Mouse (Mus musculus): ENCODE results near the gene Rab11fip3. TPM values are rescaled to one million over a fixed set of nuclear protein-coding genes. Genes with fewer than 3 reads are reported as not detected.

Gene Rab11fip3
- total and polyA plus RNA-seq, 2 experiments from 2014 or later, result 16.6 to 34.7 TPM

- H3K4me3 ChIP-seq (ENCODE audit: low read length), result no peak overlapping the region
- H3K9ac ChIP-seq (replicated peaks; ENCODE audit: low read length), result no peak overlapping the region
- no peaks in the 10 kb centered on the region for H3K9me3 ChIP-seq (ENCODE audit: low read length)
- H3K36me3 ChIP-seq (ENCODE audit: insufficient read depth, low read length), result no peaks in the 10 kb centered on the region
- ATAC-seq (no peak), DNase-seq (ENCODE audit: low spot score) (no peak)
- TF ChIP-seq CTCF (IDR thresholded peaks at IDR 0.05; ENCODE audit: low read depth), result no peak
- H3K4me2 ChIP-seq (ENCODE audit: low read depth, low read length), result no peak overlapping the region
- 80% methylated on average over 4 of the region's 4 CpGs for whole genome bisulfite sequencing
- H3K27me3 ChIP-seq (ENCODE audit: insufficient read depth, low read length), result no peaks in the 10 kb centered on the region
- no peaks in the 10 kb centered on the region for H3K4me1 ChIP-seq (ENCODE audit: insufficient read depth, low read length)
- no peak overlapping the region for H3K27ac ChIP-seq
Measured at GRCm38 (mm10) chr17:25970954-25971707, 98.2 kb downstream of the Rab11fip3 start.

GRCm38 (mm10) chr17:25970448-25970847, 98.9 kb downstream of the Rab11fip3 start:
- Histone ChIP-seq H3K27ac (no peak overlapping the region), H3K9me3 (ENCODE audit: low read length) (no peaks in the 10 kb centered on the region), H3K27me3 (ENCODE audit: insufficient read depth, low read length) (no peaks in the 10 kb centered on the region), H3K36me3 (ENCODE audit: insufficient read depth, low read length) (no peaks in the 10 kb centered on the region), H3K4me2 (ENCODE audit: low read depth, low read length) (no peak overlapping the region), H3K4me1 (ENCODE audit: insufficient read depth, low read length) (no peaks in the 10 kb centered on the region), H3K9ac (replicated peaks; ENCODE audit: low read length) (no peak overlapping the region), H3K4me3 (ENCODE audit: low read length) (no peak overlapping the region)
- DNase-seq (ENCODE audit: low spot score), result peak; percentile 68
- TF ChIP-seq CTCF (IDR thresholded peaks at IDR 0.05; ENCODE audit: low read depth), result peak; percentile 35
- 71% methylated on average over 9 of the region's 9 CpGs for WGBS
- 0 out of 2 replicates have a peak, but pooled peaks have one; percentile 40 for ATAC-seq

GRCm38 (mm10) chr17:25968176-25968575, 101.2 kb downstream of the Rab11fip3 start:
- no peaks in the 10 kb centered on the region for H3K27me3 ChIP-seq (ENCODE audit: insufficient read depth, low read length)
- no peak overlapping the region for H3K4me2 ChIP-seq (ENCODE audit: low read depth, low read length)
- no peak overlapping the region for H3K4me3 ChIP-seq (ENCODE audit: low read length)
- H3K36me3 ChIP-seq (ENCODE audit: insufficient read depth, low read length), result no peaks in the 10 kb centered on the region
- H3K9ac ChIP-seq (replicated peaks; ENCODE audit: low read length), result no peak overlapping the region
- DNase-seq (ENCODE audit: low spot score) (no peak), ATAC-seq (no peak)
- TF ChIP-seq CTCF (IDR thresholded peaks at IDR 0.05; ENCODE audit: low read depth), result no peak
- no peaks in the 10 kb centered on the region for H3K4me1 ChIP-seq (ENCODE audit: insufficient read depth, low read length)
- H3K9me3 ChIP-seq (ENCODE audit: low read length), result no peaks in the 10 kb centered on the region
- 71% methylated on average over 1 of the region's 1 CpGs for WGBS
- 0 out of 2 replicates have a peak overlapping the region, but pooled peaks have one; percentile 4 for H3K27ac ChIP-seq

GRCm38 (mm10) chr17:25967652-25968051, 101.7 kb downstream of the Rab11fip3 start:
- Histone ChIP-seq H3K4me3 (ENCODE audit: low read length) (no peak overlapping the region), H3K36me3 (ENCODE audit: insufficient read depth, low read length) (no peaks in the 10 kb centered on the region), H3K27ac (peak overlapping the region; percentile 4; the same call in 1 of the 2 replicates), H3K4me2 (ENCODE audit: low read depth, low read length) (no peak overlapping the region), H3K27me3 (ENCODE audit: insufficient read depth, low read length) (no peaks in the 10 kb centered on the region), H3K9me3 (ENCODE audit: low read length) (no peaks in the 10 kb centered on the region), H3K9ac (replicated peaks; ENCODE audit: low read length) (no peak overlapping the region), H3K4me1 (ENCODE audit: insufficient read depth, low read length) (no peaks in the 10 kb centered on the region)
- WGBS, result 37% methylated on average over 3 of the region's 3 CpGs
- no peak for TF ChIP-seq CTCF (IDR thresholded peaks at IDR 0.05; ENCODE audit: low read depth)
- DNase-seq (ENCODE audit: low spot score) (no peak), ATAC-seq (no peak)

GRCm38 (mm10) chr17:25964271-25964670, 105.1 kb downstream of the Rab11fip3 start:
- ATAC-seq (0 out of 2 replicates have a peak, but pooled peaks have one; percentile 6), DNase-seq (ENCODE audit: low spot score) (no peak)
- Histone ChIP-seq H3K4me2 (ENCODE audit: low read depth, low read length) (no peak overlapping the region), H3K27me3 (ENCODE audit: insufficient read depth, low read length) (no peaks in the 10 kb centered on the region), H3K36me3 (ENCODE audit: insufficient read depth, low read length) (no peaks in the 10 kb centered on the region), H3K4me1 (ENCODE audit: insufficient read depth, low read length) (no peaks in the 10 kb centered on the region), H3K27ac (no peak overlapping the region), H3K9ac (replicated peaks; ENCODE audit: low read length) (no peak overlapping the region), H3K4me3 (ENCODE audit: low read length) (no peak overlapping the region), H3K9me3 (ENCODE audit: low read length) (no peaks in the 10 kb centered on the region)
- no peak for TF ChIP-seq CTCF (IDR thresholded peaks at IDR 0.05; ENCODE audit: low read depth)
- 68% methylated on average over 7 of the region's 7 CpGs for WGBS

- Histone ChIP-seq H3K36me3 (ENCODE audit: insufficient read depth, low read length) (no peaks in the 10 kb centered on the region), H3K4me1 (ENCODE audit: insufficient read depth, low read length) (no peaks in the 10 kb centered on the region; the same call in 1 of the 2 replicates), H3K4me2 (ENCODE audit: low read depth, low read length) (no peak overlapping the region), H3K9me3 (ENCODE audit: low read length) (no peaks in the 10 kb centered on the region), H3K9ac (replicated peaks; ENCODE audit: low read length) (no peak overlapping the region), H3K27ac (no peak overlapping the region), H3K4me3 (ENCODE audit: low read length) (no peak overlapping the region), H3K27me3 (ENCODE audit: insufficient read depth, low read length) (no peaks in the 10 kb centered on the region)
- ATAC-seq (no peak), DNase-seq (ENCODE audit: low spot score) (no peak)
- 90% methylated on average over 7 of the region's 7 CpGs for WGBS
- TF ChIP-seq CTCF (IDR thresholded peaks at IDR 0.05; ENCODE audit: low read depth), result no peak
Measured at GRCm38 (mm10) chr17:25962413-25962905, 106.9 kb downstream of the Rab11fip3 start.

GRCm38 (mm10) chr17:25961566-25961965, 107.8 kb downstream of the Rab11fip3 start:
- no peak overlapping the region for H3K4me3 ChIP-seq (ENCODE audit: low read length)
- H3K4me2 ChIP-seq (ENCODE audit: low read depth, low read length), result no peak overlapping the region
- no peak overlapping the region for H3K9ac ChIP-seq (replicated peaks; ENCODE audit: low read length)
- H3K27me3 ChIP-seq (ENCODE audit: insufficient read depth, low read length), result no peaks in the 10 kb centered on the region
- whole genome bisulfite sequencing, result 93% methylated on average over 5 of the region's 5 CpGs
- H3K9me3 ChIP-seq (ENCODE audit: low read length), result no peaks in the 10 kb centered on the region
- H3K4me1 ChIP-seq (ENCODE audit: insufficient read depth, low read length), result no peaks in the 10 kb centered on the region; the same call in 1 of the 2 replicates
- H3K27ac ChIP-seq, result no peak overlapping the region
- no peak for ATAC-seq
- no peak for DNase-seq (ENCODE audit: low spot score)
- no peaks in the 10 kb centered on the region for H3K36me3 ChIP-seq (ENCODE audit: insufficient read depth, low read length)
- TF ChIP-seq CTCF (IDR thresholded peaks at IDR 0.05; ENCODE audit: low read depth), result no peak
